ENCODE assay signal across 14 mouse cellular contexts in the genomic region with DNA sequence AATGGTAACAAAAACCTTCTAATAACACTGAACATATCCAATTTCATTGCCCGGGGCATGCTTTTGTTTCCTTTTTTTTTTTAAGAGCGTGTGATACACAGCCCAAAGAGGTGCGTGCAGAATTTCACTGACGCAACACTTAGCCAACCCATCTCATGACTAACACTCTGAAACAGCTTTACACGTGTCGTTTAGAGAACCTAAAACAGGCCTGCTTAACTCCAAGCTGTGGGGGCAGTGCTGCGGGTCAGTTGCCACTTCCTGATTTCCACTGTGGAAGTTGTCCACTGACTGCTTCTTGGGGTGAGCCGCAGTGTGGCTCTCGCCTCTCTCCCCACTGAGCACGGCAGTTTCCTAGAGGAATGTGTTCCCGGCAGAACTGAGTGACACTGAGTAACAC. TPM values are rescaled to one million over a fixed set of nuclear protein-coding genes. Genes with fewer than 3 reads are reported as not detected.
DNase-seq lines count a peak whose midpoint lies in the region; ATAC-seq lines count a peak whose summit lies in the region.
"Had no signal": no experiment of that assay in that cellular context is flagged by ENCODE, and none has a peak within 500 bp of the region (broad histone marks: within the 10 kb centered on the region; RNA-seq: fewer than 3 reads in every experiment).

No protein-coding gene starts in this region.

- DNase-seq in layer of hippocampus, adult 9-11 months = peak; percentile 64
- DNase-seq in layer of hippocampus, adult 9-10 months (ENCODE audit: low spot score) = no peak
- peak; percentile 48 for DNase-seq in ZHBTc4 (ENCODE audit: low read depth, low spot score)
- DNase-seq in left cerebral cortex, postnatal 4 days = no peak
- DNase-seq in kidney, postnatal 10 days = no peak
- no peak for DNase-seq in neural tube, embryonic 10.5 days (ENCODE audit: extremely low spot score, low spot score)
- DNase-seq: adrenal gland, postnatal 10 days; cerebellum, postnatal 25 days; kidney, adult 18-20 months; thymus, postnatal 14 days had no signal

- intact Hi-C loops in left cerebral cortex, postnatal 4 days (cut with DNase I) = no loop called here

- peak; percentile 59 to 87; a peak in 3 of 4 replicates for ATAC-seq in hematopoietic stem cell, adult 5-6 weeks (replicated peaks in 1 of 2; ENCODE audit: insufficient read depth in 1 of 2, low FRiP score in 2 of 2, low TSS enrichment in 1 of 2, low read depth in 1 of 2, poor library complexity in 2 of 2, severe bottlenecking in 2 of 2)
- peak; percentile 99 for ATAC-seq in megakaryocyte progenitor cell, adult 5-6 weeks (replicated peaks; ENCODE audit: poor library complexity)

RNA-seq across cellular contexts. Expression of a gene that starts 22.0 kb away (rescaled TPM):
- total RNA-seq in hematopoietic stem cell, adult 5-6 weeks (2017) = 1.8 TPM in 1 of 2 replicates, not detected in the other
- 1.0 TPM in 1 of 2 replicates, not detected in the other for total RNA-seq in megakaryocyte progenitor cell, adult 5-6 weeks (2015)
- not detected in 2 replicates for total RNA-seq in megakaryocyte progenitor cell, adult 5-6 weeks (2017)
- total RNA-seq in left cerebral cortex, postnatal 4 days (2021) = not detected
- total RNA-seq: adrenal gland, postnatal 10 days; ES-E14; left cerebral cortex, adult 2 months had no signal

RNA-seq across cellular contexts. Expression of a gene that starts 41.2 kb away (rescaled TPM):
- total RNA-seq in hematopoietic stem cell, adult 5-6 weeks (2017) = 1,542 and 1,560 TPM in 2 replicates
- total RNA-seq in megakaryocyte progenitor cell, adult 5-6 weeks (2015) = 664 and 692 TPM in 2 replicates
- total RNA-seq in megakaryocyte progenitor cell, adult 5-6 weeks (2017) = 1,536 and 1,800 TPM in 2 replicates
- total RNA-seq in left cerebral cortex, postnatal 4 days (2021) = 1,000 to 10,000 TPM; 1,837 to 1,937 TPM

Comparison
In these comparisons a context has a peak if more than half of its experiments do, and no peak if none do; other contexts are left out.
1. DNase-seq: peak in layer of hippocampus, adult 9-11 months (single experiment) and ZHBTc4 (single experiment); none in layer of hippocampus, adult 9-10 months (single experiment), left cerebral cortex, postnatal 4 days (single experiment), kidney, postnatal 10 days (single experiment) and neural tube, embryonic 10.5 days (single experiment).